Mouse (Mus musculus): ENCODE measurements around the gene Map3k9.

The Map3k9 gene
- long read RNA-seq, experiment 1, full-length matches to known transcripts = 1 of 1 reads
- long read RNA-seq, experiment 1, partial matches to known transcripts = 0 of 1 reads
- long read RNA-seq, experiment 1, other reads (novel, unspliced or antisense) = 0 of 1 reads
- long read RNA-seq, experiment 2 = 0 reads

GRCm38 (mm10) chr12:81781105-81781909 lies at the start of gene Map3k9:
Map3k9 (minus strand) TSS chr12:81781175.
- intact Hi-C loops (cut with DNase I) = loop anchor here (5.0 kb wide), 2 partner anchors 44 to 59 kb away; no protein-coding TSS in a partner anchor

- intact Hi-C loops (cut with DNase I) = no loop called here
Observed at GRCm38 (mm10) chr12:81828355-81828754, 47.4 kb upstream of the Map3k9 start.

GRCm38 (mm10) chr12:81822778-81823480 lies 42.0 kb upstream of the Map3k9 start:
- intact Hi-C loops (cut with DNase I) = no loop called here

- intact Hi-C loops (cut with DNase I) = no loop called here
Observed at GRCm38 (mm10) chr12:81822176-81822575, 41.2 kb upstream of the Map3k9 start.

GRCm38 (mm10) chr12:81820700-81821099 lies 39.7 kb upstream of the Map3k9 start:
- intact Hi-C loops (cut with DNase I) = no loop called here

- intact Hi-C loops (cut with DNase I) = no loop called here
Observed at GRCm38 (mm10) chr12:81817126-81817505, 36.1 kb upstream of the Map3k9 start.

GRCm38 (mm10) chr12:81816330-81817125 lies 35.6 kb upstream of the Map3k9 start:
- intact Hi-C loops (cut with DNase I) = no loop called here

- intact Hi-C loops (cut with DNase I) = no loop called here
Observed at GRCm38 (mm10) chr12:81814742-81815141, 33.8 kb upstream of the Map3k9 start.

- intact Hi-C loops (cut with DNase I) = no loop called here
Observed at GRCm38 (mm10) chr12:81810417-81810816, 29.4 kb upstream of the Map3k9 start.

- intact Hi-C loops (cut with DNase I) = loop anchor here (5.0 kb wide), 1 partner anchor 39 kb away; no protein-coding TSS in a partner anchor
Observed at GRCm38 (mm10) chr12:81808596-81808995, 27.6 kb upstream of the Map3k9 start.

- intact Hi-C loops (cut with DNase I) = loop anchor here (5.0 kb wide), 1 partner anchor 39 kb away; no protein-coding TSS in a partner anchor
Observed at GRCm38 (mm10) chr12:81807953-81808352, 27.0 kb upstream of the Map3k9 start.

GRCm38 (mm10) chr12:81807529-81807837 lies 26.5 kb upstream of the Map3k9 start:
- intact Hi-C loops (cut with DNase I) = loop anchor here (5.0 kb wide), 1 partner anchor 40 kb away; no protein-coding TSS in a partner anchor

- intact Hi-C loops (cut with DNase I) = loop anchor here (5.0 kb wide), 1 partner anchor 40 kb away; no protein-coding TSS in a partner anchor
Observed at GRCm38 (mm10) chr12:81806759-81807528, 26.0 kb upstream of the Map3k9 start.

- intact Hi-C loops (cut with DNase I) = loop anchor here (5.0 kb wide), 1 partner anchor 41 kb away; no protein-coding TSS in a partner anchor
Observed at GRCm38 (mm10) chr12:81806114-81806513, 25.1 kb upstream of the Map3k9 start.

- intact Hi-C loops (cut with DNase I) = no loop called here
Observed at GRCm38 (mm10) chr12:81803803-81804202, 22.8 kb upstream of the Map3k9 start.

GRCm38 (mm10) chr12:81803016-81803415 lies 22.0 kb upstream of the Map3k9 start:
- intact Hi-C loops (cut with DNase I) = no loop called here

- intact Hi-C loops (cut with DNase I) = no loop called here
Observed at GRCm38 (mm10) chr12:81801134-81801533, 20.2 kb upstream of the Map3k9 start.

- intact Hi-C loops (cut with DNase I) = loop anchor here (1.0 kb wide), 1 partner anchor 119 kb away; no protein-coding TSS in a partner anchor
Observed at GRCm38 (mm10) chr12:81796541-81796940, 15.6 kb upstream of the Map3k9 start.

- intact Hi-C loops (cut with DNase I) = no loop called here
Observed at GRCm38 (mm10) chr12:81792511-81793218, 11.7 kb upstream of the Map3k9 start.

GRCm38 (mm10) chr12:81789499-81789898 lies 8.5 kb upstream of the Map3k9 start:
- intact Hi-C loops (cut with DNase I) = loop anchor here (2.0 to 5.0 kb wide), 2 partner anchors 165 to 807 kb away; no protein-coding TSS in a partner anchor
